Mouse (Mus musculus) thymus, postnatal 14 days (tissue): ENCODE data around the gene Isl2.

Experiments used
- DNase-seq: peaks from one replicate; pipeline ENCODE4 v3.0.0; 2021

Gene Isl2

DNA sequence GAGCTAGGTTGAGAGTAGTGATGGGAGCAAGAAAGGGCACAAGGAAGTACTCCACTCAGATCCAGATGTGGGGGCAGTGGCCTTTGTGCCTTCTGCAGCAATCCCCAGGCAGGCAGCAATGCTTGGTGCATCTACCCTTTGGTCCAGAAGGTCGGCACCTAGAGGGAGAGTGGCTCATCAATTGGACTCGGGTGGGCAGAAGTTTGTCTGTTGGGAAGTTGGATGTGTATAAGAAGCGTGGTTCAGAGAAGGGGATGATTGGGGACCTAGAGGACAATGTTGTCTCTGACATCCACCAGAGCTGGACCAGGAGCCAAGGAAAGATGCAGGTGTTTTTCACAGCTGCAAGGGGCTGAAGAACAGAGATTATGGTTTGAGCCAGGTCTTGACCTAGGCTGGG is 10.4 kb downstream of the Isl2 start:
- DNase-seq, result no peak

DNA sequence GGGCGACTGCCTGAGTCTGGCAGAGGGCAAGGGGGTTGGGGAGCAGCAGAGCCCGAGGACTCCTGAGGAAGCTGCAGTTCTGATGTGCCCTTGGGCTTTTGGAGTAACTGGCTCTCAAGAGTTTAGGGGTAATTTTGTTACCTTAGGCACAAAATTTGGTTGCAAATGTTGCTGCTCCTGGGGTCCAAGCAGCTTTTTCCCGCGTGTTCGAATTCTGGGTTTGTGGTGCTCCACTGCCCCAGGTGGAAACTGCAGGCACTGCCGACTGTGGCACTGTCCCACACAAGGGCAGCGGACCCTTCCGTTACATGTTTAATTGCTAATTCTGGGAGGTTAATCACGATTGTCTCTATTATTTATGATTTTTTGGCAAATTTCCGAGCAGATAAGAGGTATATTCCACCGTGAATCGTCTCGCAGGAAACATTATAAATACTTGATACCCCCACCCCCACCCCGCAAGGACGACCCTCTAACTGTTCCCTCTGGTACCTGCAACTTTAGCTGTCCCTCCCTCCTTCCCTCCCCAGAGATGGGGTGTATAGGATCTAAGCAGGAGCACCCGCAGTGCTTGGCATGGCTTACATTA is 10.9 kb downstream of the Isl2 start:
- DNase-seq, result no peak

DNA sequence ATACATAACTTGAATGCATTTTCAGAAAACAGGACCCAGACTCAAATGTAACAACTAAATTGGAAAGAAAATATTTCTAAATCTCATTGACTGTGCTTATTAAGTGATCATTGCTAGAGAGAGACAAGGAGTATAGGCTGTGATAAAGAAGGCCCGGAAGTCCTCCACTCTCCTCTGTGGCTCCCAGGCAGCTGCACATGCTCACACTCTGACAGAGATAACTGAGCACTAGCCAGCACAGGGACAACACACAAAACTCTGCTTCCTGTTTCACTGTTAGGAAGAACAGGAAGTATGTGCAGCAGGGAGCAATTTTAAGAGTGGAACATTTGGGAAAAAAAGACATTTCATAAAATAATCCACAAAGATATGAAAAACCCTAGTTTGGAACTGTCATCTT is 16.5 kb downstream of the Isl2 start:
- no peak for DNase-seq

DNA sequence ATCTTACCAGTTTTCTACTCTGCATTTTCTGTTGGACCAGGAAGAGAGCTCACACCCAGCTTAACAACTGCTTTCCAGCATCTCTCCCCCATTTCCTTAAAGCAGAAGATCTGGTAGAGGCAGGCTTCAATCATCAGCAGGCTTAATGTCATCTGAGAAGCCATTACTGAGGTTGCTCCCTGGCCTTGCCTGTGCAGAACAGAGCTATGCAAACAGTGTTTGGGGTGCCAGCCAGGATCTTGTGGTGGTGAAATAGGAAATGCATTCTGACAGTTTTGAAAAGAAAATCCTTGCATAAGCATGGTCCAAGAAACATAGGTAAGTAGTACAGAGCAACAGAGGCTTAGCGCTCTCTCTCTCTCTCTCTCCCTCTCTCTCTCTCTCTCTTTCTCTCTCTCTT is 22.5 kb downstream of the Isl2 start:
- no peak for DNase-seq

DNA sequence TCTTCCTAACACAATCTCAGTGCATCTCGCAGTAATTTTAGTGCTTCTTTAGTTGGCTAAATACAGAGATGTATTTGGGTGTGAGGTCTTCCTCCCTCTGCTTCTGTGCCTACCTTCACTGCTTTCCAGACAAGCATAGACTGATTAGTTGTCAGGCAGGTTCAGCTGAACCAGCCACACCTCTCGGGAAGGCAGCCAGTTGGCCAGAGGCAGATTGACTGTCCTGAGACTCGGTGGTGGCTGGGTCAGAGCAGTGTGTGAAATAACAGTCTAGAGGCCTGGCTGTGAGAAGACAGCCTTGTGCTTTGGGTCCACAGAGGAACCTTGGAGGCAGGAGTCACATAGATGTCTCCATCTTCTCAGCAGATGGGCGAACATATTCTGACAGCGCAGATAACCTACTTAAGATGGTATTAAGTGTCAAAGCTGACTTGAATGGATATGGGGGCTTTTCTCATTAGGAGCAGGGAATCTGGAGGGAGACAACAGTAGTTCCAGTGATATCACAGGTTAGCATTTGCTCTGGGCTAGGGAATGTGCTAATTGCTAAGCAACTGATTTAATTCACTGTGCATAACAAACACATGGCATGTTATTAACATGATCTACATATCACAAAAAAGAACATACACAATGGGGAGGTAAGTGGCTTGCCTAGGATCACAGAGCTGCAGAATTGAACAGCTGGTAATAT is 30.1 kb downstream of the Isl2 start:
- no peak for DNase-seq

DNA sequence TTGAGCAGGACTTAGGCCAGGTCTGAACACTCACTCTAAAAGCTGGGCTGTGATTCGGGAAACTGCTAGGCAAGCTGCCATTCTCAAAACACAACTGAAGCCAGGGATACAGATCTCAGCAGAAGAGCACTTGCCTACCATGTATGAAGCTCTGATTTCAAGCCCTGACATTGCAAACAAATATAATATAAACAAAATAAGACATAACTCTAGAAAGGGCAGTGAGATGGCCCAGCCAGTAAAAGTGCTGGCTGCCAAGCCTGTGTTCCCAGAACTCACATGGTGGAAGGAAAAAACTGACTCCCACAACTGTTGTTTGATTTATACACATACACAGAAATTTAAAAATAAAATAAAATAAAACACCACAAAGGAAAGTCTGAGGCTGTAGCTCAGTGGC is 32.6 kb downstream of the Isl2 start:
- DNase-seq, result no peak

DNA sequence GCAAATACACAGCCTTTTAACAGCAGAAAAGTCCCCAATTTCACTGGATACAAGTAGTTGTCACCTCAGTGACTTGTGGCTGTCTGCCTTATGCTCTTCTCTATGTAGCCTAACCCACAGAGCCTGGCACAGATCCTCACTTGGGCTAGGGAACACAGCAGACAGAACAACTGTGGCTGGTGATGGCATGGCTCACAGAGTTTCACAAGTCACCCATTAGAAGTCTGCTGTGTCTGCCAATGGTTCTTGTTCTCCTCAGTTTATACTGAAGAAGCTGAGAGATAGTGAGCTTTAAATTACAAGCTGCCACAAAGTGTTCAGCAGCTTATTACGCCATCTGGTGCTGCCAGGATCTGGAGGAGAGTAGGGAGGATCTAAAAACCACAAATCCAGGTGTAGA is 38.1 kb downstream of the Isl2 start:
- no peak for DNase-seq

DNA sequence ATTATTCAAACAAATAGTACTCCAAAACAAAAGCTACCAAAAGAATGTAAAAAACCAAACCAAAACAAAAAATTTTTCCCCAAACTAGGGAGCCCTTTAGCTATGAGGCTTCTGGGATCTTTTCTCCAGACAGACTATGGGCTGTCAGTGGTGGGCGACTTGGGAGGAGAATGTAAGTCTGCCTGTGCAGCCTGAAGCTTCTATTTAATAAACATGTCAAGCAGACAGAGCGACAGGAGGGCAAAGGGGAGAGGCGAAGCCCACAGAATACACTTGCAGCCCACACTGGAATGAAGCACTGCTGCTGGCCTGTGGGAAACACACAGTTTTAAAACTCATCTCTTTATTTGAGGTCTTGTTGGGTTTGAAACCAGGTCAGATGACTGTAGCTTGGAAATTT is 42.9 kb downstream of the Isl2 start:
- no peak for DNase-seq

DNA sequence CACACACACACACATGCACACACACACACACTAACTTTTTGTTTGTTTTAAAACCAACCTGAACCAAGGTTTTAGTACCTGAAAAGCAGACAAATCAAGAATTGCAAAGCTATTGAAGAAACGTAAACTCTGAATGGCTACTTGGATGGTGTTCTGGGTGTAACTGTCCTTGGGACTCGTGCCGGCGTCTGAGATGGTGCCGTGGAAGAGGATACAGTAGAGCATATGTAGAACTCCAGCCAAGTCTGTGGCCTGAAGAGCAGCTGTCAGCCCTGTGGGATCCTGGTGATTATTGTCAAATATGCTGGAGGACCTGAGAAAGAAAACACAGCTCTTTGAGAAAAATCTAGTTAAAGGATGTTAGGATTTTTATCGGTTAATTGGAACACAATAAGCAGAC is 47.7 kb downstream of the Isl2 start:
- DNase-seq, result no peak
